Mouse (Mus musculus): ENCODE results near the gene Cfdp1.

DNA sequence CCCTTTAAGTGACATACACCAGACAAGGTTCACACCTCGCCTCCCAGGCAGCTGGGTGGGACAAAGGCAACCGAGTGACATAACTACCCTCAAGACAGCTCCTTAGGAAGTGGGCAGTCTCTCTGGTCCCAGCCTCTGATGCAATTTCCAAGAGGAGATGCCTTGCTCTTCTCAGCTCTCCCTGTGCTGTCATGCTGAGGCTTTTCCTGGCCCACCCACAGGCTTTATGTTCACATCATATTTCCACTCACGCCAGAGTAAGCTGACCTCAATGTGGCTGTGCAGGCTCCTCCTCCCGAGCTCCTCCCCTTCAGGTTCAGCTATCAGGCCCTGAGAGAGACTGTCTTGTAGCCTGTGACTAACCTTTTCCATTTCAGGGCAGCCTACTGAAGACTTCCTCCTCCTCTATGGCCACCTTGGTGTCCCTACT lies 134.0 kb downstream of the Cfdp1 start:
- TF ChIP-seq POLR2A (IDR thresholded peaks at IDR 0.05; ENCODE audit: borderline replicate concordance, extremely low read depth, insufficient read depth, insufficient read length, poor library complexity, severe bottlenecking) (no peak), CTCF (IDR thresholded peaks at IDR 0.05; ENCODE audit: borderline replicate concordance, extremely low read depth, insufficient read depth, insufficient read length) (no peak)

All from brain, embryonic 14.5 days (tissue).